8 mouse cellular contexts compared by ENCODE assay signal in the genomic region with DNA sequence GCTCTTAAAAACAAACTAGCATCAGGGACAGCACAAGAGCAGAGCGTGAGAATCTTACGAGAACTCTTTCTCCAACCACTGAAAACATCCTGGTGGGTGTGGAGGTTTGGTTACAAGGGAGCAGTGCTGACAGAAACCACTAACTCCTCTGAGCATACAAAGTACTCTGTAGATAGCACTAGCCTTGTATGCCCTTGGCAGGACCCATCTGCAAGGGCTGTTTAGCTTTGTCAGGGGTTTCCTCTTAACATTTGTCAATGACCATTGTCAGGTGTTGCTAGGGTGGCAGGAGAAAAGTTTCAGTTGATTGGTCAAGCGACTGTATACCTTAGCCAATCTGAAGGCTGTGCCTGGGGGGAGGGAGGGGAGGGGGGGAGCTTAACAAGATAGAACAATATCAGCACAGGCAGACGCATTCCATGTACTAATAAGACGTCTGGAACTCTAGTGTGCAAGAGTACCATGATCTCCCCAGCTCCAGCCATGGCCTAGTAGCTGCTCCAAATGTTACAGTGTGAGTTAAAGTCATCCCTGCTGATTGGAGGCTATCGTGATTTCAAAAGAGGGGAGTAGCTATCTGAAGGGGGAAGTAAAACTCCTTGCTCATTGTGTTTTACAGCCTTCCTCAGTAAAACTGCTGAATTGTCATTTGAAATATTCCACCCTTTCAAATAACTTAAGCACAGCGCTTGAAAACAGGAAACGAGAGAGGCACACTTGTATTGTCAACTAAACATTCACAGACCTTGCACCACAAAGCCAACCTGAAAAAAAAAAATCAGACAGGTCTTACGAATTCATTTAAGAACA.
A peak's percentile ranks its signal among the peaks of the same experiment; 100 is the strongest.
DNase-seq lines count a peak whose midpoint lies in the region; ATAC-seq and TF ChIP-seq lines count a peak whose summit lies in the region.

No protein-coding gene starts in this region.

- no peak for TF ChIP-seq CTCF in gastrocnemius, adult 2 months (IDR thresholded peaks at IDR 0.05)

- intact Hi-C loops in gastrocnemius, adult 2 months (cut with DNase I), result no loop called here

- no peak for DNase-seq in heart, postnatal 4 days
- DNase-seq in frontal cortex, postnatal 10 days (ENCODE audit: low spot score in 2 of 2), result no peak
- DNase-seq in urinary bladder, postnatal 25 days (ENCODE audit: low spot score), result no peak
- DNase-seq in gastrocnemius, adult 2 months, result no peak

- WGBS in heart, embryonic 11.5 days (ENCODE audit: insufficient replicate concordance), result 39% methylated on average over 9 of the region's 9 CpGs
- WGBS in hindbrain, embryonic 16.5 days, result 42% methylated on average over 9 of the region's 9 CpGs

- no peak overlapping the region; the same call in 1 of the 2 replicates for H3K4me2 ChIP-seq in heart, embryonic 11.5 days
- no peak overlapping the region for H3K4me2 ChIP-seq in hindbrain, embryonic 16.5 days (ENCODE audit: low read length)

- H3K36me3 ChIP-seq in heart, embryonic 11.5 days (ENCODE audit: control insufficient read depth, insufficient read depth, low read length), result no peaks in the 10 kb centered on the region
- no peaks in the 10 kb centered on the region for H3K36me3 ChIP-seq in hindbrain, embryonic 16.5 days (ENCODE audit: control insufficient read depth, insufficient read depth, low read length)
- no peaks in the 10 kb centered on the region for H3K36me3 ChIP-seq in megakaryocyte, embryonic 14.5 days (replicated peaks; ENCODE audit: low read length)

- H3K27me3 ChIP-seq in heart, embryonic 11.5 days (ENCODE audit: control insufficient read depth, insufficient read depth, low read length), result peaks cover 48% of the 10 kb centered on the region
- no peaks in the 10 kb centered on the region for H3K27me3 ChIP-seq in hindbrain, embryonic 16.5 days (replicated peaks; ENCODE audit: control insufficient read depth, insufficient read depth, low read length)
- peaks cover 6% of the 10 kb centered on the region for H3K27me3 ChIP-seq in megakaryocyte, embryonic 14.5 days (replicated peaks)

- no peak overlapping the region for H3K4me3 ChIP-seq in heart, embryonic 11.5 days (ENCODE audit: low read depth, low read length)
- H3K4me3 ChIP-seq in hindbrain, embryonic 16.5 days (ENCODE audit: low read length), result no peak overlapping the region
- H3K4me3 ChIP-seq in megakaryocyte, embryonic 14.5 days (replicated peaks), result peak overlapping the region; percentile 78
- no peak overlapping the region for H3K4me3 ChIP-seq in gastrocnemius, adult 2 months

- peaks cover 4% of the 10 kb centered on the region; the same call in 1 of the 2 replicates for H3K4me1 ChIP-seq in heart, embryonic 11.5 days (ENCODE audit: control insufficient read depth, insufficient read depth, low read length)
- H3K4me1 ChIP-seq in hindbrain, embryonic 16.5 days (ENCODE audit: control insufficient read depth, insufficient read depth, low read depth, low read length), result no peaks in the 10 kb centered on the region
- H3K4me1 ChIP-seq in megakaryocyte, embryonic 14.5 days, result peaks cover 43% of the 10 kb centered on the region

- no peaks in the 10 kb centered on the region for H3K9me3 ChIP-seq in heart, embryonic 11.5 days (replicated peaks; ENCODE audit: control insufficient read depth, low read length)
- H3K9me3 ChIP-seq in hindbrain, embryonic 16.5 days (ENCODE audit: control insufficient read depth, low read length), result no peaks in the 10 kb centered on the region
- peaks cover 8% of the 10 kb centered on the region; the same call in 1 of the 2 replicates for H3K9me3 ChIP-seq in megakaryocyte, embryonic 14.5 days

- peak; percentile 77 for ATAC-seq in heart, embryonic 11.5 days (replicated peaks; ENCODE audit: insufficient number of reproducible peaks, low FRiP score, low TSS enrichment)
- peak; percentile 90 for ATAC-seq in common myeloid progenitor, adult 5-6 weeks (replicated peaks; ENCODE audit: low read depth, poor library complexity, severe bottlenecking)
- ATAC-seq in hindbrain, embryonic 16.5 days, result peak; percentile 90

- no peak overlapping the region; the same call in 1 of the 2 replicates for H3K27ac ChIP-seq in heart, embryonic 11.5 days (ENCODE audit: low read depth, low read length)
- H3K27ac ChIP-seq in hindbrain, embryonic 16.5 days (ENCODE audit: low read depth, low read length), result 0 out of 2 replicates have a peak overlapping the region, but pooled peaks have one; percentile 12
- H3K27ac ChIP-seq in gastrocnemius, adult 2 months, result no peak overlapping the region

- H3K9ac ChIP-seq in heart, embryonic 11.5 days (ENCODE audit: low read depth, low read length), result no peak overlapping the region
- H3K9ac ChIP-seq in hindbrain, embryonic 16.5 days (ENCODE audit: low read depth, low read length), result no peak overlapping the region
